Mouse (Mus musculus) bone marrow macrophage, adult 2 months (primary cell): ENCODE measurements around the gene Pax7.

Experiments
- CTCF ChIP-seq: IDR thresholded peaks from 2 replicates; pipeline ENCODE4 v1.5.1; 2012; ENCODE audit warnings: low read depth, mild to moderate bottlenecking, low read length, moderate library complexity
- POLR2A ChIP-seq: IDR thresholded peaks from 2 replicates; pipeline ENCODE4 v1.6.1; 2012; ENCODE audit warnings: mild to moderate bottlenecking, low read depth, low read length, borderline replicate concordance

DNA sequence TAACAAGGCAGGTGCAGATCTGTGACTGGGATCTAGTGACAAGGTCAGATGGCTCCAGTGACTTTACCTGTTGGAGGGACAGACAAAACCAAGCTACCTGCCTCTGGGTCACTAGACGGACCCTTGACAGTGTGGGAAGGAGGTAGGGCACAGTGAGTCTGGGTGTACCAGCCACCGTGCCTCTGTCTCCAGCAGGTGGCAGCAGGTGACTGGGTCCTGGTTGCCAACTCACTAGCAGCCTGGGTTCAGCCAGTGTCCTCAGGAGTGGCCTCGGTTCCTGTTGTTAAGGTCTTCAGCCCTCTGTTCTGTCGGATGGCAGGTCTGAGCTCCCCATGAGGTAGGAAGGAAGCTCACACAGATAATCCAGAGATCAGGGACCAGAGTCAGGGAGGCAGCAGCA lies 43.9 kb upstream of the Pax7 start:
- TF ChIP-seq POLR2A: no peak
- no peak for TF ChIP-seq CTCF
